Mouse (Mus musculus) testis, postnatal 14 days (tissue): ENCODE data around the gene Sp2.

Source experiments
- DNase-seq: peaks from one replicate; pipeline ENCODE4 v3.0.0; 2021; ENCODE audit warnings: low spot score

Sp2 gene

DNA sequence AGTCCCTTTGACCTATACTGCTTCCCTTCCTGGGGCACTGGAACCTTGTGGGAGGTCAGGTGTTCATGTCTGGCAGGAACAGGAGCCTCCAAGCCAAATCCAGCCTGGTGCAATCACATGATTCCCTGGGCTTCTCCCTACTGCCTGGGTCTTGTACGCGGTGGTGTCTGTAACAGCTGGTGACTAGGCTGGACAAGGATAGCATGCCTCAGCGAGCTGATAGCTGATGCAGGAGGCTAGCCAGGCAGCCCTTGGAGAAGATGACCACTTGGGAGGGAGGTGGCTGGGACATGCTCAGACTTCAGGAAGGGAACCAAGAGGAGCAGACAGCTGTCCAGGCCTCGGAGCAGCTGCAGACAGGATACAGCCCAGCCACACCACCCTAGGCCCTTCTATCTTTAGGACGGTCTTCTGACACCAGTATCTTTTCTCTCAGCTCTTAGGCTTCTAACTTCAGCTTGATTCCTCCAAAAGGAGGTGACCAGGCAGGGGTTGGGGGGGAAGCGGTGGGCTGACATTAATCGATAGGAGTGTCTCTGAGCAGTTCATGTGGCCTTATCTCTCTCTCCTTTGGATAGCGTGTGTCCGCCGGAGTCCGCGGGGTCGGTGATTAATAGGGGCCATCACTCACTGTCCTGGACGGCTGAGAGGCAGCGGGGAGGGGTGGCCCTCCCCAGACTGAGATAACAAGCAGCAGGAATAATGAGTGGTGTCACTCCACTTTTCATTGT is 76.2 kb downstream of the Sp2 start:
- no peak for DNase-seq
